8 mouse cellular contexts compared by ENCODE assay signal in genomic region chr1:152555944-152556573, GRCm38 (mm10).
DNase-seq lines count a peak whose midpoint lies in the region; ATAC-seq and TF ChIP-seq lines count a peak whose summit lies in the region.

No protein-coding gene starts in this region.

- no peak overlapping the region for H3K9ac ChIP-seq in hindbrain, embryonic 13.5 days

- peaks cover 8% of the 10 kb centered on the region for H3K36me3 ChIP-seq in hindbrain, embryonic 13.5 days

- intact Hi-C loops in gastrocnemius, adult 2 months (cut with DNase I): no loop called here
- intact Hi-C loops in left cerebral cortex, postnatal 14 days (cut with DNase I): no loop called here

- peak overlapping the region; percentile 27 for H3K4me3 ChIP-seq in gastrocnemius, adult 2 months
- H3K4me3 ChIP-seq in hindbrain, embryonic 13.5 days: no peak overlapping the region

- H3K4me2 ChIP-seq in hindbrain, embryonic 13.5 days: peak overlapping the region; percentile 4; the same call in 1 of the 2 replicates

- H3K27ac ChIP-seq in gastrocnemius, adult 2 months: peak overlapping the region; percentile 84
- peak overlapping the region; percentile 70 for H3K27ac ChIP-seq in hindbrain, embryonic 13.5 days

- TF ChIP-seq CTCF in brain, embryonic 14.5 days (IDR thresholded peaks at IDR 0.05; ENCODE audit: borderline replicate concordance, extremely low read depth, insufficient read depth, insufficient read length): no peak
- TF ChIP-seq CTCF in gastrocnemius, adult 2 months (IDR thresholded peaks at IDR 0.05): no peak

- peaks cover 23% of the 10 kb centered on the region for H3K4me1 ChIP-seq in hindbrain, embryonic 13.5 days (replicated peaks)

- no peaks in the 10 kb centered on the region for H3K27me3 ChIP-seq in hindbrain, embryonic 13.5 days

- peak; percentile 89 for ATAC-seq in hindbrain, embryonic 13.5 days (ENCODE audit: low FRiP score)
- ATAC-seq in activated CD4-positive, CD25-positive, alpha-beta regulatory T cell, adult 4 months: no peak

- no peaks in the 10 kb centered on the region for H3K9me3 ChIP-seq in hindbrain, embryonic 13.5 days

- 11% methylated on average over 7 of the region's 7 CpGs for WGBS in hindbrain, embryonic 13.5 days

- peak; percentile 36 for DNase-seq in ES-CJ7 (ENCODE audit: low read depth, low spot score)
- peak; percentile 96 for DNase-seq in brain, embryonic 14.5 days (ENCODE audit: low read depth)
- peak; percentile 87 for DNase-seq in gastrocnemius, adult 2 months
- peak; percentile 37 to 41 for DNase-seq in left cerebral cortex, postnatal 14 days (ENCODE audit: low spot score in 2 of 2)
- peak; percentile 77 to 91 for DNase-seq in lung, postnatal 4 days
- peak; percentile 81 for DNase-seq in skeletal muscle tissue, adult 2 months (ENCODE audit: low read depth, low spot score)

- TF ChIP-seq POLR2A in brain, embryonic 14.5 days (IDR thresholded peaks at IDR 0.05; ENCODE audit: borderline replicate concordance, extremely low read depth, insufficient read depth, insufficient read length, poor library complexity, severe bottlenecking): no peak

Comparison
In these comparisons a context has a peak if more than half of its experiments do, and no peak if none do; other contexts are left out.
1. DNase-seq: peak in every context shown above with its lines; median percentile 96 in brain, embryonic 14.5 days; 87 in gastrocnemius, adult 2 months; 84 in lung, postnatal 4 days; 81 in skeletal muscle tissue, adult 2 months; 39 in left cerebral cortex, postnatal 14 days; 36 in ES-CJ7.